Mouse (Mus musculus) heart, embryonic 13.5 days (tissue): ENCODE measurements around the gene Milr1. TPM values are rescaled to one million over a fixed set of nuclear protein-coding genes. Genes with fewer than 3 reads are reported as not detected.
"Not testable (repeated sequence)": the region's sequence is repeated elsewhere in the genome, so short reads cannot be mapped to it uniquely, and the experiment has no call there.

ENCODE experiments used
- ATAC-seq: fragments of 200-750 bp; cut with Nextera tagmentation; 2 replicates; pipeline ENCODE4 v1.8.0; 2017; ENCODE audit warnings: moderate TSS enrichment; ENCODE audit not compliant: insufficient number of reproducible peaks, low FRiP score, low TSS enrichment; ENCODE audit errors: extremely low read depth
- H3K27ac ChIP-seq: fragments of 300-500 bp; sonication (generic); replicated peaks from 2 replicates; pipeline ENCODE4 v1.5.1; 2015; ENCODE audit warnings: moderate library complexity, mild to moderate bottlenecking, inconsistent platforms
- H3K27me3 ChIP-seq: fragments of 300-500 bp; sonication (generic); replicated peaks from 2 replicates; pipeline ENCODE4 v1.6.1; 2015; ENCODE audit warnings: mild to moderate bottlenecking, inconsistent platforms
- H3K36me3 ChIP-seq: fragments of 300-500 bp; sonication (generic); 2 replicates; pipeline ENCODE4 v1.6.1; 2015; ENCODE audit warnings: mild to moderate bottlenecking, inconsistent platforms
- H3K4me1 ChIP-seq: fragments of 300-500 bp; sonication (generic); 2 replicates; pipeline ENCODE4 v1.6.1; 2015; ENCODE audit warnings: inconsistent platforms
- H3K4me2 ChIP-seq: fragments of 300-500 bp; sonication (generic); 2 replicates; pipeline ENCODE4 v1.6.1; 2015; ENCODE audit warnings: inconsistent platforms, mild to moderate bottlenecking, moderate library complexity
- H3K4me3 ChIP-seq: fragments of 300-500 bp; sonication (generic); 2 replicates; pipeline ENCODE4 v1.5.1; 2015; ENCODE audit warnings: moderate library complexity, mild to moderate bottlenecking, inconsistent platforms
- H3K9ac ChIP-seq: fragments of 300-500 bp; sonication (generic); 2 replicates; pipeline ENCODE4 v1.6.1; 2015; ENCODE audit warnings: inconsistent platforms, mild to moderate bottlenecking, moderate library complexity
- H3K9me3 ChIP-seq: fragments of 300-500 bp; sonication (generic); 2 replicates; pipeline ENCODE4 v1.6.1; 2016; ENCODE audit warnings: inconsistent platforms
- WGBS: fragments of 180-500 bp; shearing (Covaris S2); methylation state at CpG from one replicate; pipeline ENCODE4 v1.1.7; 2015; ENCODE audit warnings: mixed read lengths; 5-methylcytosine and 5-hydroxymethylcytosine counted together
- polyA plus RNA-seq: library from polyadenylated mRNA; unstranded; fragments of >200 nt; fragmentation: Nextera tagmentation; extraction: Ambion mirVana; gene quantifications from 2 replicates; pipeline ENCODE4 v1.2.1, GENCODE M21; 2015

Milr1 gene
- polyA plus RNA-seq, 1 experiment from 2014 or later: 1.5 TPM

- no peak for ATAC-seq
- Histone ChIP-seq H3K27ac (no peak overlapping the region), H3K4me3 (no peak overlapping the region), H3K27me3 (no peaks in the 10 kb centered on the region), H3K9me3 (no peaks in the 10 kb centered on the region), H3K4me1 (peaks cover 7% of the 10 kb centered on the region), H3K9ac (no peak overlapping the region), H3K36me3 (no peaks in the 10 kb centered on the region), H3K4me2 (no peak overlapping the region)
- WGBS: 79% methylated on average over 5 of the region's 5 CpGs
These were observed 34.5 kb upstream of the Milr1 start for GRCm38 (mm10) chr11:106716568-106716967.

GRCm38 (mm10) chr11:106720379-106720778 is 30.6 kb upstream of the Milr1 start:
- Histone ChIP-seq H3K36me3 (no peaks in the 10 kb centered on the region), H3K4me1 (peaks cover 21% of the 10 kb centered on the region), H3K27me3 (no peaks in the 10 kb centered on the region), H3K27ac (no peak overlapping the region), H3K4me2 (no peak overlapping the region), H3K4me3 (no peak overlapping the region), H3K9ac (no peak overlapping the region), H3K9me3 (no peaks in the 10 kb centered on the region)
- WGBS: 83% methylated on average over 8 of the region's 8 CpGs
- ATAC-seq: no peak

- H3K4me2 ChIP-seq: peak overlapping the region; percentile 40
- H3K4me1 ChIP-seq: peaks cover 29% of the 10 kb centered on the region
- H3K27ac ChIP-seq: peak overlapping the region; percentile 67
- 0 out of 2 replicates have a peak overlapping the region, but pooled peaks have one; percentile 40 for H3K9ac ChIP-seq
- H3K36me3 ChIP-seq: no peaks in the 10 kb centered on the region
- peak; percentile 75 for ATAC-seq
- no peaks in the 10 kb centered on the region for H3K27me3 ChIP-seq
- no peaks in the 10 kb centered on the region for H3K9me3 ChIP-seq
- no peak overlapping the region for H3K4me3 ChIP-seq
- WGBS: 10% methylated on average over 7 of the region's 7 CpGs
These were observed 28.1 kb upstream of the Milr1 start for GRCm38 (mm10) chr11:106722831-106723361.

GRCm38 (mm10) chr11:106723611-106724125 is 27.4 kb upstream of the Milr1 start:
- no peaks in the 10 kb centered on the region for H3K9me3 ChIP-seq
- 66% methylated on average over 15 of the region's 15 CpGs for WGBS
- H3K9ac ChIP-seq: 0 out of 2 replicates have a peak overlapping the region, but pooled peaks have one; percentile 13
- ATAC-seq: no peak
- peak overlapping the region; percentile 40 for H3K4me2 ChIP-seq
- H3K4me3 ChIP-seq: 0 out of 2 replicates have a peak overlapping the region, but pooled peaks have one; percentile 1
- H3K4me1 ChIP-seq: peaks cover 36% of the 10 kb centered on the region
- peak overlapping the region; percentile 53; the same call in 1 of the 2 replicates for H3K27ac ChIP-seq
- H3K36me3 ChIP-seq: no peaks in the 10 kb centered on the region
- H3K27me3 ChIP-seq: no peaks in the 10 kb centered on the region

GRCm38 (mm10) chr11:106724176-106724915 is 26.7 kb upstream of the Milr1 start:
- no peaks in the 10 kb centered on the region for H3K36me3 ChIP-seq
- H3K4me1 ChIP-seq: peaks cover 42% of the 10 kb centered on the region
- WGBS: 82% methylated on average over 10 of the region's 10 CpGs
- no peak for ATAC-seq
- no peaks in the 10 kb centered on the region for H3K9me3 ChIP-seq
- no peaks in the 10 kb centered on the region for H3K27me3 ChIP-seq
- 0 out of 2 replicates have a peak overlapping the region, but pooled peaks have one; percentile 53 for H3K27ac ChIP-seq
- H3K9ac ChIP-seq: no peak overlapping the region
- no peak overlapping the region for H3K4me2 ChIP-seq
- H3K4me3 ChIP-seq: no peak overlapping the region

GRCm38 (mm10) chr11:106724916-106725235 is 26.1 kb upstream of the Milr1 start:
- H3K36me3 ChIP-seq, H3K27me3 ChIP-seq, H3K9me3 ChIP-seq, H3K27ac ChIP-seq, H3K4me2 ChIP-seq, H3K9ac ChIP-seq, ATAC-seq, H3K4me3 ChIP-seq: not testable (repeated sequence)
- peaks cover 43% of the 10 kb centered on the region for H3K4me1 ChIP-seq
- 81% methylated on average over 9 of the region's 9 CpGs for WGBS

- H3K9ac ChIP-seq: no peak overlapping the region
- H3K4me1 ChIP-seq: peaks cover 53% of the 10 kb centered on the region
- H3K4me3 ChIP-seq: no peak overlapping the region
- no peak overlapping the region for H3K4me2 ChIP-seq
- ATAC-seq: no peak
- H3K36me3 ChIP-seq: no peaks in the 10 kb centered on the region
- peak overlapping the region; percentile 62; the same call in 1 of the 2 replicates for H3K27ac ChIP-seq
- H3K9me3 ChIP-seq: peaks cover 8% of the 10 kb centered on the region; the same call in 1 of the 2 replicates
- WGBS: 73% methylated on average over 5 of the region's 5 CpGs
- H3K27me3 ChIP-seq: no peaks in the 10 kb centered on the region
These were observed 23.1 kb upstream of the Milr1 start for GRCm38 (mm10) chr11:106727967-106728366.

- peaks cover 8% of the 10 kb centered on the region; the same call in 1 of the 2 replicates for H3K9me3 ChIP-seq
- H3K4me1 ChIP-seq: peaks cover 46% of the 10 kb centered on the region
- no peak overlapping the region for H3K4me2 ChIP-seq
- WGBS: 48% methylated on average over 10 of the region's 10 CpGs
- no peak for ATAC-seq
- H3K9ac ChIP-seq: no peak overlapping the region
- no peak overlapping the region for H3K4me3 ChIP-seq
- no peaks in the 10 kb centered on the region for H3K36me3 ChIP-seq
- H3K27ac ChIP-seq: peak overlapping the region; percentile 62
- no peaks in the 10 kb centered on the region for H3K27me3 ChIP-seq
These were observed 22.3 kb upstream of the Milr1 start for GRCm38 (mm10) chr11:106728402-106729366.

- Histone ChIP-seq H3K4me1 (peaks cover 40% of the 10 kb centered on the region), H3K9me3 (peaks cover 8% of the 10 kb centered on the region; the same call in 1 of the 2 replicates), H3K27me3 (no peaks in the 10 kb centered on the region), H3K4me2 (no peak overlapping the region), H3K9ac (no peak overlapping the region), H3K27ac (peak overlapping the region; percentile 91), H3K4me3 (no peak overlapping the region), H3K36me3 (no peaks in the 10 kb centered on the region)
- 97% methylated on average over 1 of the region's 1 CpGs for WGBS
- no peak for ATAC-seq
These were observed 21.4 kb upstream of the Milr1 start for GRCm38 (mm10) chr11:106729656-106730055.

- Histone ChIP-seq H3K4me2 (peak overlapping the region; percentile 28), H3K27me3 (no peaks in the 10 kb centered on the region), H3K9me3 (peaks cover 8% of the 10 kb centered on the region; the same call in 1 of the 2 replicates), H3K27ac (peak overlapping the region; percentile 91), H3K36me3 (no peaks in the 10 kb centered on the region), H3K9ac (no peak overlapping the region), H3K4me1 (peaks cover 39% of the 10 kb centered on the region), H3K4me3 (no peak overlapping the region)
- 0 out of 2 replicates have a peak, but pooled peaks have one; percentile 55 for ATAC-seq
- 9% methylated on average over 4 of the region's 4 CpGs for WGBS
These were observed 20.3 kb upstream of the Milr1 start for GRCm38 (mm10) chr11:106730714-106731113.

GRCm38 (mm10) chr11:106736614-106737013 is 14.4 kb upstream of the Milr1 start:
- no peak for ATAC-seq

More at GRCm38 (mm10) chr11:106736614-106737013, 14.4 kb upstream of the Milr1 start:
- H3K27ac ChIP-seq: peak overlapping the region; percentile 56
- no peak overlapping the region for H3K4me2 ChIP-seq
- no peaks in the 10 kb centered on the region for H3K9me3 ChIP-seq
- peaks cover 14% of the 10 kb centered on the region for H3K4me1 ChIP-seq
- H3K36me3 ChIP-seq: no peaks in the 10 kb centered on the region
- no peak overlapping the region for H3K4me3 ChIP-seq
- no peaks in the 10 kb centered on the region for H3K27me3 ChIP-seq
- H3K9ac ChIP-seq: peak overlapping the region; percentile 44; the same call in 1 of the 2 replicates
- 68% methylated on average over 3 of the region's 3 CpGs for WGBS
